Mouse (Mus musculus): ENCODE measurements at regions not wholly inside any gene's neighbourhood (a gene's known extent, or its start where the extent isn't known, plus 50 kb on each side); places are given as distances from the start of the nearest gene placed in this dataset.

GRCm38 (mm10) chr17:31788316-31788715 is 67.3 kb downstream of the Sik1 start:
- TF ChIP-seq GATA1 (IDR thresholded peaks at IDR 0.05; ENCODE audit: borderline replicate concordance, low read length) (no peak), FLI1 (IDR thresholded peaks at IDR 0.05; ENCODE audit: low read length) (no peak)
